Mouse (Mus musculus): ENCODE measurements around the gene Itga1. TPM values are rescaled to one million over a fixed set of nuclear protein-coding genes. Genes with fewer than 3 reads are reported as not detected.

Itga1 gene
- polyA plus RNA-seq, 2 experiments: 4.5 to 8.4 TPM

GRCm38 (mm10) chr13:115126534-115126933 lies 24.8 kb upstream of the Itga1 start:
- no peak for ATAC-seq (ENCODE audit: low FRiP score, low read depth)
- Histone ChIP-seq H3K4me3 (replicated peaks; ENCODE audit: low read length) (no peak overlapping the region), H3K9me3 (ENCODE audit: control insufficient read depth, low read length) (no peaks in the 10 kb centered on the region), H3K4me1 (ENCODE audit: control insufficient read depth, insufficient read depth, low read length) (no peaks in the 10 kb centered on the region), H3K9ac (ENCODE audit: low read depth, low read length, severe bottlenecking) (no peak overlapping the region), H3K27me3 (ENCODE audit: control insufficient read depth, insufficient read depth, low read length) (no peaks in the 10 kb centered on the region), H3K36me3 (ENCODE audit: control insufficient read depth, insufficient read depth, low read length) (no peaks in the 10 kb centered on the region), H3K27ac (replicated peaks; ENCODE audit: low read depth, low read length) (no peak overlapping the region), H3K4me2 (replicated peaks; ENCODE audit: low read depth, low read length, severe bottlenecking) (no peak overlapping the region)
- DNase-seq (ENCODE audit: low spot score): no peak
- 92% methylated on average over 2 of the region's 2 CpGs for WGBS
- no peak for TF ChIP-seq POLR2A (IDR thresholded peaks at IDR 0.05; ENCODE audit: borderline replicate concordance, extremely low read depth, insufficient read depth, insufficient read length)

- H3K27me3 ChIP-seq (ENCODE audit: control insufficient read depth, insufficient read depth, low read length): no peaks in the 10 kb centered on the region
- no peak for TF ChIP-seq POLR2A (IDR thresholded peaks at IDR 0.05; ENCODE audit: borderline replicate concordance, extremely low read depth, insufficient read depth, insufficient read length)
- DNase-seq (ENCODE audit: low spot score): no peak
- no peak overlapping the region for H3K27ac ChIP-seq (replicated peaks; ENCODE audit: low read depth, low read length)
- H3K36me3 ChIP-seq (ENCODE audit: control insufficient read depth, insufficient read depth, low read length): no peaks in the 10 kb centered on the region
- no peaks in the 10 kb centered on the region for H3K9me3 ChIP-seq (ENCODE audit: control insufficient read depth, low read length)
- no peak overlapping the region for H3K4me2 ChIP-seq (replicated peaks; ENCODE audit: low read depth, low read length, severe bottlenecking)
- 87% methylated on average over 4 of the region's 4 CpGs for WGBS
- no peak overlapping the region for H3K4me3 ChIP-seq (replicated peaks; ENCODE audit: low read length)
- ATAC-seq (ENCODE audit: low FRiP score, low read depth): no peak
- no peak overlapping the region for H3K9ac ChIP-seq (ENCODE audit: low read depth, low read length, severe bottlenecking)
- H3K4me1 ChIP-seq (ENCODE audit: control insufficient read depth, insufficient read depth, low read length): no peaks in the 10 kb centered on the region
Measured at GRCm38 (mm10) chr13:115125130-115125529, 23.4 kb upstream of the Itga1 start.

- no peak for ATAC-seq (ENCODE audit: low FRiP score, low read depth)
- TF ChIP-seq POLR2A (IDR thresholded peaks at IDR 0.05; ENCODE audit: borderline replicate concordance, extremely low read depth, insufficient read depth, insufficient read length): no peak
- WGBS: 94% methylated on average over 1 of the region's 1 CpGs
Measured at GRCm38 (mm10) chr13:115124521-115124920, 22.8 kb upstream of the Itga1 start.

GRCm38 (mm10) chr13:115118756-115119155 lies 17.0 kb upstream of the Itga1 start:
- Histone ChIP-seq H3K4me1 (ENCODE audit: control insufficient read depth, insufficient read depth, low read length) (no peaks in the 10 kb centered on the region), H3K27me3 (ENCODE audit: control insufficient read depth, insufficient read depth, low read length) (no peaks in the 10 kb centered on the region), H3K27ac (replicated peaks; ENCODE audit: low read depth, low read length) (no peak overlapping the region), H3K9me3 (ENCODE audit: control insufficient read depth, low read length) (no peaks in the 10 kb centered on the region), H3K4me2 (replicated peaks; ENCODE audit: low read depth, low read length, severe bottlenecking) (no peak overlapping the region), H3K36me3 (ENCODE audit: control insufficient read depth, insufficient read depth, low read length) (no peaks in the 10 kb centered on the region), H3K9ac (ENCODE audit: low read depth, low read length, severe bottlenecking) (no peak overlapping the region), H3K4me3 (replicated peaks; ENCODE audit: low read length) (no peak overlapping the region)
- 70% methylated on average over 5 of the region's 5 CpGs for WGBS
- DNase-seq (ENCODE audit: low spot score) (no peak), ATAC-seq (ENCODE audit: low FRiP score, low read depth) (no peak)
- TF ChIP-seq POLR2A (IDR thresholded peaks at IDR 0.05; ENCODE audit: borderline replicate concordance, extremely low read depth, insufficient read depth, insufficient read length): no peak

More at GRCm38 (mm10) chr13:115124521-115124920, 22.8 kb upstream of the Itga1 start:
- Histone ChIP-seq H3K9ac (ENCODE audit: low read depth, low read length, severe bottlenecking) (no peak overlapping the region), H3K9me3 (ENCODE audit: control insufficient read depth, low read length) (no peaks in the 10 kb centered on the region), H3K4me3 (replicated peaks; ENCODE audit: low read length) (no peak overlapping the region), H3K4me1 (ENCODE audit: control insufficient read depth, insufficient read depth, low read length) (no peaks in the 10 kb centered on the region), H3K27ac (replicated peaks; ENCODE audit: low read depth, low read length) (no peak overlapping the region), H3K4me2 (replicated peaks; ENCODE audit: low read depth, low read length, severe bottlenecking) (no peak overlapping the region), H3K36me3 (ENCODE audit: control insufficient read depth, insufficient read depth, low read length) (no peaks in the 10 kb centered on the region), H3K27me3 (ENCODE audit: control insufficient read depth, insufficient read depth, low read length) (no peaks in the 10 kb centered on the region)
- no peak for DNase-seq (ENCODE audit: low spot score)

GRCm38 (mm10) chr13:115118195-115118594 lies 16.4 kb upstream of the Itga1 start:
- no peak overlapping the region for H3K4me3 ChIP-seq (replicated peaks; ENCODE audit: low read length)
- H3K4me1 ChIP-seq (ENCODE audit: control insufficient read depth, insufficient read depth, low read length): no peaks in the 10 kb centered on the region
- ATAC-seq (ENCODE audit: low FRiP score, low read depth) (no peak), DNase-seq (ENCODE audit: low spot score) (no peak)
- 74% methylated on average over 3 of the region's 3 CpGs for WGBS
- H3K9me3 ChIP-seq (ENCODE audit: control insufficient read depth, low read length): no peaks in the 10 kb centered on the region
- no peaks in the 10 kb centered on the region for H3K36me3 ChIP-seq (ENCODE audit: control insufficient read depth, insufficient read depth, low read length)
- H3K27me3 ChIP-seq (ENCODE audit: control insufficient read depth, insufficient read depth, low read length): no peaks in the 10 kb centered on the region
- TF ChIP-seq POLR2A (IDR thresholded peaks at IDR 0.05; ENCODE audit: borderline replicate concordance, extremely low read depth, insufficient read depth, insufficient read length): no peak
- H3K9ac ChIP-seq (ENCODE audit: low read depth, low read length, severe bottlenecking): no peak overlapping the region
- no peak overlapping the region for H3K4me2 ChIP-seq (replicated peaks; ENCODE audit: low read depth, low read length, severe bottlenecking)
- H3K27ac ChIP-seq (replicated peaks; ENCODE audit: low read depth, low read length): no peak overlapping the region
